Mouse (Mus musculus) heart, embryonic 16.5 days (tissue): ENCODE results near the gene Mrpl12. TPM values are rescaled to one million over a fixed set of nuclear protein-coding genes. Genes with fewer than 3 reads are reported as not detected.
A peak's percentile ranks its signal among the peaks of the same experiment; 100 is the strongest.

ENCODE experiments used
- ATAC-seq: fragments of 200-750 bp; cut with Nextera tagmentation; replicated peaks from 2 replicates; pipeline ENCODE4 v1.8.0; 2017; ENCODE audit warnings: moderate number of reproducible peaks; ENCODE audit not compliant: insufficient read depth, low FRiP score; ENCODE audit errors: extremely low read depth
- H3K27ac ChIP-seq: fragments of 300-500 bp; sonication (generic); 2 replicates; pipeline ENCODE4 v1.5.1; 2014; ENCODE audit warnings: mild to moderate bottlenecking, low read length, control low read depth, moderate library complexity
- H3K27me3 ChIP-seq: fragments of 300-500 bp; sonication (generic); 2 replicates; pipeline ENCODE4 v1.6.1; 2014; ENCODE audit warnings: low read length, mixed read lengths; ENCODE audit not compliant: control insufficient read depth, insufficient read depth
- H3K36me3 ChIP-seq: fragments of 300-500 bp; sonication (generic); 2 replicates; pipeline ENCODE4 v1.6.1; 2014; ENCODE audit not compliant: control insufficient read depth, insufficient read depth
- H3K4me1 ChIP-seq: fragments of 300-500 bp; sonication (generic); 2 replicates; pipeline ENCODE4 v1.6.1; 2014; ENCODE audit warnings: low read length, mixed read lengths; ENCODE audit not compliant: control insufficient read depth, insufficient read depth
- H3K4me2 ChIP-seq: fragments of 300-500 bp; sonication (generic); 2 replicates; pipeline ENCODE4 v1.6.1; 2014; ENCODE audit warnings: low read depth, mild to moderate bottlenecking, control low read depth, low read length
- H3K4me3 ChIP-seq: fragments of 300-500 bp; sonication (generic); 2 replicates; pipeline ENCODE4 v1.5.1; 2014; ENCODE audit warnings: mild to moderate bottlenecking, control low read depth, low read length
- H3K9ac ChIP-seq: fragments of 300-500 bp; sonication (generic); 2 replicates; pipeline ENCODE4 v1.6.1; 2014; ENCODE audit warnings: low read length, control low read depth
- H3K9me3 ChIP-seq: fragments of 300-500 bp; sonication (generic); replicated peaks from 2 replicates; pipeline ENCODE4 v1.6.1; 2016; ENCODE audit warnings: low read length; ENCODE audit not compliant: control insufficient read depth
- WGBS: fragments of 180-500 bp; shearing (Covaris S2); extraction: QIAGEN DNeasy Blood & Tissue Kit; methylation state at CpG from one replicate; pipeline ENCODE4 v1.1.7; 2014; 5-methylcytosine and 5-hydroxymethylcytosine counted together
- polyA plus RNA-seq: library from polyadenylated mRNA; unstranded; fragments of >200 nt; fragmentation: Nextera tagmentation; extraction: Ambion mirVana; gene quantifications from 2 replicates; pipeline ENCODE4 v1.2.1, GENCODE M21; 2015

Mrpl12 gene
- polyA plus RNA-seq, 1 experiment from 2014 or later, result 252 TPM

- Histone ChIP-seq H3K9me3 (no peaks in the 10 kb centered on the region), H3K4me2 (no peak overlapping the region), H3K9ac (no peak overlapping the region), H3K27me3 (no peaks in the 10 kb centered on the region), H3K27ac (no peak overlapping the region), H3K4me3 (no peak overlapping the region), H3K36me3 (peaks cover 19% of the 10 kb centered on the region), H3K4me1 (peaks cover 20% of the 10 kb centered on the region)
- no peak for ATAC-seq
- WGBS, result 71% methylated on average over 4 of the region's 4 CpGs
Observed at GRCm38 (mm10) chr11:120465521-120465920, 18.9 kb upstream of the Mrpl12 start.

DNA sequence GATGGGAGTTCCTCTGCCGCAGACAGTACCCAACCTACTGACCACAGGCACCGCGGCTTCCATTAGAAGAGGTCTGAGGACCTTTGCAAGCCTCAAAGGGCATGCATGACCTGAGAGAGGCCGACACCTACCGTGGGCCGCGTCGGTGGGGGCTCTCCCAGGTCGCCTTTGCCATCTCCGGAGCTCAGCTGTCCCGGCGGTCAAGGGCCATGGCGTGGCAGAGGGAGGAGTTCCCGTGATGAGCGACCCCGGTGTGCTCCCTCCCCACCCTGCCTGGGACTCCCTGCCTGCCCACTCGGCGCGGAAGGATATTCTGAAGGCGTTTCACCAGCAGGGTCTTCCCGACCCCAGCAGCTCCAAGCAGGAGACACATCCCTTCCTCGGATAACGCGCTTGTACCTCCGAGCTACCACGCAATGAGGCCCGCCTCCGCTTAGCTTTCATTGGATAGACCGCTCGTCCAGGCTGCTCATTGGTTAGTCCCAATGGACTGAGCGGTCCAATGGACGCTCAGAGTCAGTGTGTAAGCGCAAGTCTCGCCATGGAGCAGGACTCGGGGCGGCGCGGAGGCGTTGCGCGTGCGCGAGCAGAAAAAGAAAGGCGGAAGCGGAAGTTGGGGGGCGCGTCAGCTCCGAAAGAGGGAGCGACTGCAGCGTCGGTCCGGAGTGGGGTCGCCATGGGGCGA, 17.2 kb upstream of the Mrpl12 start, which contains the start of gene Arl16:
Gene Arl16 (minus strand): TSS at position 557 of the 685 bp plus-strand sequence.
- H3K4me2 ChIP-seq, result peak within 1 kb of the TSS; percentile 95
- H3K4me3 ChIP-seq, result peak within 1 kb of the TSS; percentile 93
- H3K27me3 ChIP-seq, result no peaks in the 10 kb centered on the region
- under 1% methylated on average over 51 of the region's 54 CpGs for whole genome bisulfite sequencing
- peaks cover 20% of the 10 kb centered on the region for H3K4me1 ChIP-seq
- peak within 1 kb of the TSS; percentile 56 for H3K27ac ChIP-seq
- no peaks in the 10 kb centered on the region for H3K9me3 ChIP-seq
- ATAC-seq, result peak; percentile 100
- H3K9ac ChIP-seq, result peak within 1 kb of the TSS; percentile 88
- H3K36me3 ChIP-seq, result peaks cover 18% of the 10 kb centered on the region

GRCm38 (mm10) chr11:120467736-120468092, 16.7 kb upstream of the Mrpl12 start:
- Histone ChIP-seq H3K9me3 (no peaks in the 10 kb centered on the region), H3K27me3 (no peaks in the 10 kb centered on the region), H3K4me1 (peaks cover 20% of the 10 kb centered on the region), H3K4me3 (peak overlapping the region; percentile 93), H3K9ac (peak overlapping the region; percentile 88), H3K4me2 (peak overlapping the region; percentile 95), H3K36me3 (peaks cover 22% of the 10 kb centered on the region), H3K27ac (no peak overlapping the region)
- WGBS, result 1% methylated on average over 33 of the region's 33 CpGs
- ATAC-seq, result peak; percentile 28

GRCm38 (mm10) chr11:120472052-120472451, 12.4 kb upstream of the Mrpl12 start:
- H3K4me2 ChIP-seq, result no peak overlapping the region

GRCm38 (mm10) chr11:120483448-120483934, 922 bp upstream of the Mrpl12 start:
- no peaks in the 10 kb centered on the region for H3K9me3 ChIP-seq
- H3K9ac ChIP-seq, result peak overlapping the region; percentile 96
- peaks cover 14% of the 10 kb centered on the region for H3K4me1 ChIP-seq
- H3K36me3 ChIP-seq, result peaks cover 54% of the 10 kb centered on the region
- peak overlapping the region; percentile 80 for H3K4me2 ChIP-seq
- H3K27ac ChIP-seq, result no peak overlapping the region; the same call in 1 of the 2 replicates
- no peaks in the 10 kb centered on the region for H3K27me3 ChIP-seq
- no peak for ATAC-seq
- H3K4me3 ChIP-seq, result no peak overlapping the region; the same call in 1 of the 2 replicates
- 81% methylated on average over 7 of the region's 7 CpGs for WGBS

More at GRCm38 (mm10) chr11:120472052-120472451, 12.4 kb upstream of the Mrpl12 start:
- Histone ChIP-seq H3K36me3 (peaks cover 46% of the 10 kb centered on the region), H3K27me3 (no peaks in the 10 kb centered on the region), H3K9ac (no peak overlapping the region), H3K4me1 (peaks cover 8% of the 10 kb centered on the region), H3K27ac (no peak overlapping the region), H3K9me3 (no peaks in the 10 kb centered on the region), H3K4me3 (no peak overlapping the region)
- 95% methylated on average over 6 of the region's 6 CpGs for WGBS
- no peak for ATAC-seq

- H3K27ac ChIP-seq, result peak overlapping the region; percentile 89
- peak overlapping the region; percentile 96 for H3K9ac ChIP-seq
- WGBS, result 7% methylated on average over 10 of the region's 10 CpGs
- H3K27me3 ChIP-seq, result no peaks in the 10 kb centered on the region
- peak overlapping the region; percentile 75 for H3K4me2 ChIP-seq
- no peaks in the 10 kb centered on the region for H3K9me3 ChIP-seq
- H3K4me3 ChIP-seq, result peak overlapping the region; percentile 97
- ATAC-seq, result no peak
- H3K4me1 ChIP-seq, result peaks cover 18% of the 10 kb centered on the region
- H3K36me3 ChIP-seq, result peaks cover 48% of the 10 kb centered on the region
Observed at GRCm38 (mm10) chr11:120485251-120485650, 838 bp downstream of the Mrpl12 start.

DNA sequence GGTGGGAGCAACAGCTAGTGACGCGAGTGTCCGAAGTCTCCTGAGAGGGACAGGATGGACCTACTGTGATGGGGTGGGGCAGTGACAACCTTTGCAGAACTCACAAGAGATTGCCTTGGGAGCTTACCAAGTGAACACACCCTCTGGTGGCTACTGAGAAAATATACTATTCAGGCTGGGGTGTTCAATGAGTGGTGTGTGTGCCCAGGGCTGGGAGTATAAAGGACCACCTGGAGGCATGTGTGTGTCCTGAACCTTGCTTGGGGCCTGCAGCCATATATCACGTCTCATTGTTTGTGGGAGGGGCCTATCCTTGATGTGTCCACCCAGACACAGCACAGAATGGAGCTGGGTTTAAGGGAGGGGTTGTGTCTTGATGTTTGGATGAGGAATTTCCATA, 4.1 kb downstream of the Mrpl12 start:
- 73% methylated on average over 4 of the region's 4 CpGs for WGBS
- Histone ChIP-seq H3K4me2 (no peak overlapping the region), H3K4me1 (peaks cover 38% of the 10 kb centered on the region), H3K36me3 (peaks cover 30% of the 10 kb centered on the region), H3K27me3 (no peaks in the 10 kb centered on the region), H3K4me3 (no peak overlapping the region), H3K9ac (no peak overlapping the region), H3K9me3 (no peaks in the 10 kb centered on the region), H3K27ac (no peak overlapping the region)
- ATAC-seq, result no peak

GRCm38 (mm10) chr11:120489054-120489761, 4.8 kb downstream of the Mrpl12 start:
- ATAC-seq, result no peak; the same call in 1 of the 2 replicates

More at GRCm38 (mm10) chr11:120489054-120489761, 4.8 kb downstream of the Mrpl12 start:
- Histone ChIP-seq H3K36me3 (peaks cover 30% of the 10 kb centered on the region), H3K9ac (no peak overlapping the region), H3K4me3 (no peak overlapping the region), H3K4me1 (peaks cover 33% of the 10 kb centered on the region), H3K9me3 (no peaks in the 10 kb centered on the region), H3K4me2 (no peak overlapping the region), H3K27ac (peak overlapping the region; percentile 39; the same call in 1 of the 2 replicates), H3K27me3 (no peaks in the 10 kb centered on the region)
- WGBS, result 64% methylated on average over 4 of the region's 4 CpGs
